Mouse (Mus musculus) CH12.LX (cell line): ENCODE measurements around the gene Slc25a26. TPM values are rescaled to one million over a fixed set of nuclear protein-coding genes. Genes with fewer than 3 reads are reported as not detected.

Experiments used
- DNase-seq: peaks from one replicate; pipeline ENCODE4 v3.0.0-alpha.2; 2013; ENCODE audit errors: extremely low read depth
- H3K27ac ChIP-seq: 2 replicates; pipeline ENCODE4 v1.5.1; 2012; ENCODE audit warnings: low read depth, mild to moderate bottlenecking, control low read depth, moderate library complexity; ENCODE audit not compliant: insufficient read depth
- H3K27me3 ChIP-seq: replicated peaks from 2 replicates; pipeline ENCODE3; 2012; ENCODE audit warnings: inconsistent platforms
- H3K36me3 ChIP-seq, 2 experiments: replicated peaks in 1 of 2; 2 replicates each; pipeline versions ENCODE3 to v1.6.1; 2012; ENCODE audit warnings: inconsistent platforms in 1 of 2, low read length in 1 of 2, mild to moderate bottlenecking in 1 of 2, mixed read lengths in 1 of 2, moderate library complexity in 1 of 2; ENCODE audit not compliant: control insufficient read depth in 1 of 2, insufficient read depth in 1 of 2
- H3K4me1 ChIP-seq, 2 experiments: 2 replicates each; pipeline ENCODE4 v1.6.1; 2012; ENCODE audit warnings: inconsistent platforms in 1 of 2, moderate library complexity in 1 of 2; ENCODE audit not compliant: insufficient read depth in 2 of 2, control insufficient read depth in 1 of 2
- H3K4me2 ChIP-seq: 2 replicates; pipeline ENCODE4 v1.6.1; 2012; ENCODE audit warnings: low read depth, mild to moderate bottlenecking, control low read depth; ENCODE audit not compliant: poor library complexity, insufficient read depth, severe bottlenecking
- H3K4me3 ChIP-seq, 3 experiments: fragments of 150-350 bp in 1 of 3; sonication (generic) in 1 of 3; replicated peaks in 1 of 3; 2 replicates each; pipeline versions ENCODE3 to v1.5.1; 2011 to 2012; ENCODE audit warnings: low read depth in 2 of 3, low read length in 2 of 3, mild to moderate bottlenecking in 2 of 3, moderate library complexity in 2 of 3, control low read depth in 1 of 3, improper control_type of control experiment in 1 of 3, inconsistent platforms in 1 of 3, mixed read lengths in 1 of 3; ENCODE audit not compliant: poor library complexity in 1 of 3
- H3K79me2 ChIP-seq: replicated peaks from 2 replicates; pipeline ENCODE4 v1.6.1; 2012; ENCODE audit warnings: mild to moderate bottlenecking, moderate library complexity; ENCODE audit not compliant: control insufficient read depth, poor library complexity, insufficient read depth, severe bottlenecking; ENCODE audit errors: extremely low read depth
- H3K9ac ChIP-seq: 2 replicates; pipeline ENCODE4 v1.6.1; 2012; ENCODE audit warnings: low read depth, mild to moderate bottlenecking, control low read depth, moderate library complexity; ENCODE audit not compliant: insufficient read depth
- H3K9me3 ChIP-seq: replicated peaks from 2 replicates; pipeline ENCODE3; 2012; ENCODE audit warnings: low read length, inconsistent platforms, mixed read lengths
- CHD1 ChIP-seq: IDR thresholded peaks from 2 replicates; pipeline ENCODE4 v1.6.1; 2012; ENCODE audit warnings: low read depth, low read length, improper control_type of control experiment, inconsistent platforms
- CHD2 ChIP-seq: IDR thresholded peaks from 2 replicates; pipeline ENCODE4 v1.6.1; 2011; ENCODE audit warnings: low read length, improper control_type of control experiment
- CTCF ChIP-seq, 2 experiments: IDR thresholded peaks in 1 of 2; conservative IDR thresholded peaks in 1 of 2; 2 replicates each; pipeline ENCODE4 v1.5.1; 2011 to 2012; ENCODE audit warnings: low read depth in 2 of 2, low read length in 2 of 2, improper control_type of control experiment in 1 of 2, inconsistent platforms in 1 of 2, mild to moderate bottlenecking in 1 of 2, moderate library complexity in 1 of 2
- ELF1 ChIP-seq: IDR thresholded peaks from 2 replicates; pipeline ENCODE4 v1.6.1; 2014; ENCODE audit warnings: low read depth, mild to moderate bottlenecking, inconsistent platforms, low read length, improper control_type of control experiment
- EP300 ChIP-seq: IDR thresholded peaks from 2 replicates; pipeline ENCODE4 v1.6.1; 2011; ENCODE audit warnings: low read length, improper control_type of control experiment
- GABPA ChIP-seq: IDR thresholded peaks from 2 replicates; pipeline ENCODE4 v1.6.1; 2012; ENCODE audit warnings: low read depth, low read length, improper control_type of control experiment, inconsistent platforms; ENCODE audit not compliant: insufficient replicate concordance
- HCFC1 ChIP-seq: IDR thresholded peaks from 2 replicates; pipeline ENCODE4 v1.6.1; 2012; ENCODE audit warnings: low read depth, mild to moderate bottlenecking, inconsistent platforms, low read length, improper control_type of control experiment
- JUN ChIP-seq: IDR thresholded peaks from 2 replicates; pipeline ENCODE4 v1.6.1; 2011; ENCODE audit warnings: low read depth, mild to moderate bottlenecking, low read length, improper control_type of control experiment, moderate library complexity; ENCODE audit not compliant: insufficient read depth
- JUND ChIP-seq: conservative IDR thresholded peaks from 2 replicates; pipeline ENCODE4 v1.6.1; 2011; ENCODE audit warnings: low read depth, low read length, improper control_type of control experiment
- KAT2A ChIP-seq: IDR thresholded peaks from 2 replicates; pipeline ENCODE4 v1.6.1; 2012; ENCODE audit warnings: low read length, improper control_type of control experiment, inconsistent platforms; ENCODE audit not compliant: insufficient replicate concordance
- MAFK ChIP-seq: IDR thresholded peaks from 2 replicates; pipeline ENCODE4 v1.6.1; 2011; ENCODE audit warnings: low read length, improper control_type of control experiment; ENCODE audit not compliant: insufficient replicate concordance
- MAX ChIP-seq: IDR thresholded peaks from 2 replicates; pipeline ENCODE4 v1.6.1; 2011; ENCODE audit warnings: low read length, improper control_type of control experiment
- MAZ ChIP-seq: IDR thresholded peaks from 2 replicates; pipeline ENCODE4 v1.6.1; 2012; ENCODE audit warnings: low read depth, mild to moderate bottlenecking, inconsistent platforms, low read length, improper control_type of control experiment, moderate library complexity
- MEF2A ChIP-seq: IDR thresholded peaks from 2 replicates; pipeline ENCODE4 v1.6.1; 2014; ENCODE audit warnings: low read depth, mild to moderate bottlenecking, inconsistent platforms, low read length, improper control_type of control experiment, borderline replicate concordance
- MXI1 ChIP-seq: IDR thresholded peaks from 2 replicates; pipeline ENCODE4 v1.6.1; 2011; ENCODE audit warnings: mild to moderate bottlenecking, low read depth, low read length, improper control_type of control experiment
- MYC ChIP-seq: IDR thresholded peaks from 2 replicates; pipeline ENCODE4 v1.6.1; 2011; ENCODE audit warnings: low read depth, mild to moderate bottlenecking, improper control_type of control experiment, low read length
- NELFE ChIP-seq: IDR thresholded peaks from 2 replicates; pipeline ENCODE4 v1.6.1; 2011; ENCODE audit warnings: low read depth, low read length, improper control_type of control experiment
- NRF1 ChIP-seq: IDR thresholded peaks from 2 replicates; pipeline ENCODE4 v1.6.1; 2014; ENCODE audit warnings: low read depth, mild to moderate bottlenecking, inconsistent platforms, low read length, improper control_type of control experiment, moderate library complexity
- POLR2A ChIP-seq: IDR thresholded peaks from 2 replicates; pipeline ENCODE4 v1.6.1; 2011; ENCODE audit warnings: low read depth, mild to moderate bottlenecking, improper control_type of control experiment, low read length
- POLR2AphosphoS2 ChIP-seq: IDR thresholded peaks from 2 replicates; pipeline ENCODE4 v1.6.1; 2011; ENCODE audit warnings: low read depth, low read length, improper control_type of control experiment
- RCOR1 ChIP-seq: conservative IDR thresholded peaks from 2 replicates; pipeline ENCODE4 v1.6.1; 2012; ENCODE audit warnings: low read depth, mild to moderate bottlenecking, inconsistent platforms, low read length, improper control_type of control experiment
- TCF12 ChIP-seq: IDR thresholded peaks from 2 replicates; pipeline ENCODE4 v1.6.1; 2014; ENCODE audit warnings: low read depth, mild to moderate bottlenecking, inconsistent platforms, low read length, improper control_type of control experiment
- UBTF ChIP-seq: IDR thresholded peaks from 2 replicates; pipeline ENCODE4 v1.6.1; 2012; ENCODE audit warnings: low read depth, mild to moderate bottlenecking, inconsistent platforms, low read length, improper control_type of control experiment, moderate library complexity
- USF1 ChIP-seq: IDR thresholded peaks from 2 replicates; pipeline ENCODE4 v1.6.1; 2014; ENCODE audit warnings: low read depth, mild to moderate bottlenecking, inconsistent platforms, low read length, improper control_type of control experiment
- USF2 ChIP-seq: conservative IDR thresholded peaks from 2 replicates; pipeline ENCODE4 v1.6.1; 2011; ENCODE audit warnings: low read depth, low read length, improper control_type of control experiment
- ZC3H11A ChIP-seq: IDR thresholded peaks from 2 replicates; pipeline ENCODE4 v1.6.1; 2012; ENCODE audit warnings: low read depth, mild to moderate bottlenecking, inconsistent platforms, low read length, improper control_type of control experiment
- ZMIZ1 ChIP-seq: IDR thresholded peaks from 2 replicates; pipeline ENCODE4 v1.6.1; 2012; ENCODE audit warnings: low read depth, mild to moderate bottlenecking, inconsistent platforms, low read length, improper control_type of control experiment
- ZNF384 ChIP-seq: IDR thresholded peaks from 2 replicates; pipeline ENCODE4 v1.6.1; 2012; ENCODE audit warnings: low read depth, low read length, improper control_type of control experiment, inconsistent platforms
- dilution Hi-C: fragments of 300-500 bp; cut with MboI; formaldehyde crosslinking; loops from 2 replicates; pipeline ENCODE4 v1.14.3; 2020; ENCODE audit warnings: low sequenced_read_pairs; ENCODE audit not compliant: extremely low pct_unique_long_range_greater_than_20kb, extremely low pct_ligation_motif_present
- in situ Hi-C: fragments of 300-500 bp; cut with MboI; formaldehyde crosslinking; loops from 3 replicates; pipeline ENCODE4 v1.14.3; 2019; ENCODE audit warnings: low sequenced_read_pairs, low pct_ligation_motif_present, low pct_unique_long_range_greater_than_20kb, mixed read lengths
- polyA plus RNA-seq: library from polyadenylated mRNA; unstranded; fragments of >175 nt; gene quantifications from 2 replicates; pipeline ENCODE4 v1.2.1, GENCODE M21; 2012; ENCODE audit warnings: low read depth; ENCODE audit not compliant: insufficient read length
- total RNA-seq, 2 experiments: library from RNA; depleted of rRNA; stranded (reverse); fragments of 300-350 nt in 1 of 2; fragments of >200 nt in 1 of 2; gene quantifications; 2 replicates each; pipeline ENCODE4 v1.2.3; 2012 to 2014

The Slc25a26 gene
- total and polyA plus RNA-seq, 3 experiments = 5.5 to 9.9 (median 5.9) TPM

DNA sequence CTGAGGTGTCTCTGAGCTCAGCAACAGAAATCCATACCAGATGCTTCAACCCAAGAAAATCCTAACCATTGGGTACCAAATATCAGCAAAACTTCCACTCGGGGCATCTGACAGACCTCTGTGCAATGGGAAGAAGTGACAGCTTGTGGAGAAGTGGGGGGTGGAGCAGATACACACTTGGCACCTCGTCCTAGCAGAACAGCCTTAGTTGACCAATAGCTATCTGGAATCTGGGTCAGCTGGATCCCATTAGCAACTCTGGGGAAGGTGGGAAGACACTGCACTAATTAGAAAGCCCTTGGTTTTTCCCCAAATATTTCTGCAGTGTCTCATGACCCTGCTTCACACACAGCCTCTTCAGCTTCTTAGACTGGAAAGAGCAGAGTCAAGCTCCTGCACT is 126.7 kb downstream of the Slc25a26 start:
- no peak overlapping the region for H3K4me2 ChIP-seq
- no peak overlapping the region for H3K27ac ChIP-seq
- H3K36me3 ChIP-seq = no peaks in the 10 kb centered on the region
- TF ChIP-seq MAX (no peak), ZC3H11A (no peak), NELFE (no peak), CTCF (conservative IDR thresholded peaks at IDR 0.05 in 1 of 2, IDR thresholded peaks at IDR 0.05 in 1 of 2; ENCODE audit: low read depth in 2 of 2, low read length in 2 of 2) (no peak), CHD2 (no peak), TCF12 (no peak), CHD1 (no peak), JUN (no peak), MYC (no peak), UBTF (no peak), ZMIZ1 (no peak), GABPA (no peak), JUND (no peak), MAZ (no peak), EP300 (no peak), POLR2AphosphoS2 (no peak), MAFK (no peak), ZNF384 (no peak), USF1 (no peak), KAT2A (no peak)
- no peak overlapping the region for H3K9ac ChIP-seq
- dilution Hi-C loops = no loop called here
- H3K4me3 ChIP-seq = no peak overlapping the region
- in situ Hi-C loops = no loop called here
- no peak for DNase-seq
- no peaks in the 10 kb centered on the region for H3K27me3 ChIP-seq
- no peaks in the 10 kb centered on the region for H3K9me3 ChIP-seq
- no peaks in the 10 kb centered on the region for H3K79me2 ChIP-seq
- no peaks in the 10 kb centered on the region for H3K4me1 ChIP-seq

DNA sequence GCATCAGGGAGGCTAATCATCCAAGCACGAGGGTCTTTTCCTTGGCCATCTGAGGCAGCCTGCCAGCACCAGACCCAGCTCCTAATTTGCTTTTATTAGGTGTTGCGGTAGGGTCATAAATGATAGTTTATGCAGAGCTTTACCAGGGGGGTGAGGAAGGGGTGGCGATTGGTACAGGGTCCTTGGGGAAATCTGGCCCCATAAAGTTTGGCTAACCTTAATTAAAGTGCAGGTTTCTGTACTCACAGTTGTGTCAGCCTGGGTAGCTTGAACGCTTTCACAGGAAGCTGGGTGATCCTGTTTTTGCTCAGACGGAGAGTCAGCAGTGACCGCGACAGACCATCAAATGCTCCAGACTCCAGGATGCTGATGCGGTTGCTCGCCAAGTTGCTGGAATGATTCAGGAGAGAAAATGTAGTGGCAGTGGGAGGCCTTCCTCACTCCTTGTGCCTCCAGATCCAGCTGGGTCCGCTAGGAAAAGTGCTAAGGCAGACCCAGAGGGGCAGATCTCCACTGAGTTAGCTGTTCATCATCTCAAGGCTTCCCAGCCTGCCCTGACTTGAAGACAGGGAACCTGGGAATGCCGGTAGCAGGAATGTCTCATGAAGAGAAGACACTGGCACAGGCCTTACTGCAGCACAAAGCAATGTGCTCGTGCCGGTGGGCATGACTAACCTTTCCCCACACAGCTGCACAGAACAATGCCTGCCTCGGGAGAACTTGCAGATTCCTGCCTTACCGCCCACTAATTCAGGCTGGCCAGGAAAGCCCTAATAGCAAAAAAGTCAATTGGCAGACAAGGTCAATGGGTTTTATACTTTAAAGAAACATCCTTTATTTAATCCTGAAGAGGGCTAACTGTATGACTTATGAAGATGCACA is 127.8 kb downstream of the Slc25a26 start:
- no peaks in the 10 kb centered on the region for H3K9me3 ChIP-seq
- H3K9ac ChIP-seq = no peak overlapping the region
- dilution Hi-C loops = no loop called here
- in situ Hi-C loops = no loop called here
- no peak for DNase-seq
- H3K36me3 ChIP-seq = no peaks in the 10 kb centered on the region
- no peak overlapping the region for H3K27ac ChIP-seq
- no peaks in the 10 kb centered on the region for H3K79me2 ChIP-seq
- H3K4me2 ChIP-seq = no peak overlapping the region
- H3K4me1 ChIP-seq = no peaks in the 10 kb centered on the region
- H3K27me3 ChIP-seq = no peaks in the 10 kb centered on the region
- TF ChIP-seq POLR2A (no peak), RCOR1 (no peak), JUN (no peak), MAZ (no peak), GABPA (no peak), HCFC1 (no peak), EP300 (no peak), MEF2A (no peak), JUND (no peak), CTCF (conservative IDR thresholded peaks at IDR 0.05 in 1 of 2, IDR thresholded peaks at IDR 0.05 in 1 of 2; ENCODE audit: low read depth in 2 of 2, low read length in 2 of 2) (no peak), POLR2AphosphoS2 (no peak), MXI1 (no peak), NRF1 (no peak), ELF1 (no peak), USF2 (no peak), NELFE (no peak), ZMIZ1 (no peak)
- TF ChIP-seq, all 38 proteins: peak for 0
- no peak overlapping the region for H3K4me3 ChIP-seq
